Comparison of ENCODE assay signal across 23 mouse cellular contexts in genomic region chr2:93412101-93412500, GRCm38 (mm10). TPM values are rescaled to one million over a fixed set of nuclear protein-coding genes. Genes with fewer than 3 reads are reported as not detected.
DNase-seq lines count a peak whose midpoint lies in the region; ATAC-seq and TF ChIP-seq lines count a peak whose summit lies in the region.
"Had no signal": no experiment of that assay in that cellular context is flagged by ENCODE, and none has a peak within 500 bp of the region (broad histone marks: within the 10 kb centered on the region; RNA-seq: fewer than 3 reads in every experiment).

No protein-coding gene starts in this region.

- H3K4me3 ChIP-seq in kidney, embryonic 14.5 days (ENCODE audit: low read length), result no peak overlapping the region
- no peak overlapping the region for H3K4me3 ChIP-seq in neural tube, embryonic 12.5 days
- no peak overlapping the region for H3K4me3 ChIP-seq in embryonic facial prominence, embryonic 13.5 days
- H3K4me3 ChIP-seq in liver, postnatal 0 days (ENCODE audit: low read depth, low read length), result no peak overlapping the region
- H3K4me3 ChIP-seq: embryonic facial prominence, embryonic 12.5 days; layer of hippocampus, adult 2 months; limb, embryonic 13.5 days; midbrain, embryonic 10.5 days had no signal

- no peaks in the 10 kb centered on the region for H3K27me3 ChIP-seq in kidney, embryonic 14.5 days (ENCODE audit: control insufficient read depth, insufficient read depth, low read length)
- H3K27me3 ChIP-seq in neural tube, embryonic 12.5 days (replicated peaks), result peaks cover 4% of the 10 kb centered on the region; the same call in 1 of the 2 replicates
- H3K27me3 ChIP-seq in embryonic facial prominence, embryonic 13.5 days, result no peaks in the 10 kb centered on the region; the same call in 1 of the 2 replicates
- no peaks in the 10 kb centered on the region for H3K27me3 ChIP-seq in liver, postnatal 0 days (ENCODE audit: insufficient read depth, low read length)

- no peak overlapping the region for H3K4me2 ChIP-seq in kidney, embryonic 14.5 days (replicated peaks; ENCODE audit: low read depth, low read length)
- H3K4me2 ChIP-seq in neural tube, embryonic 12.5 days (replicated peaks), result no peak overlapping the region
- H3K4me2 ChIP-seq in embryonic facial prominence, embryonic 13.5 days, result no peak overlapping the region
- no peak overlapping the region for H3K4me2 ChIP-seq in liver, postnatal 0 days (ENCODE audit: low read depth, low read length)
- H3K4me2 ChIP-seq: embryonic facial prominence, embryonic 12.5 days; heart, embryonic 11.5 days; limb, embryonic 13.5 days; lung, embryonic 14.5 days had no signal

- 43% methylated on average over 4 of the region's 4 CpGs for WGBS in kidney, embryonic 14.5 days
- 61% methylated on average over 4 of the region's 4 CpGs for WGBS in neural tube, embryonic 12.5 days
- 57% methylated on average over 4 of the region's 4 CpGs for WGBS in embryonic facial prominence, embryonic 13.5 days
- WGBS in liver, postnatal 0 days (ENCODE audit: insufficient replicate concordance), result 37% methylated on average over 4 of the region's 4 CpGs

- TF ChIP-seq CTCF in liver, postnatal 0 days (IDR thresholded peaks at IDR 0.05; ENCODE audit: low read depth), result no peak

- no peak for TF ChIP-seq EP300 in liver, postnatal 0 days (IDR thresholded peaks at IDR 0.05; ENCODE audit: low read depth)

- no peak for DNase-seq in kidney, adult 11 months
- DNase-seq in neural tube, embryonic 10.5 days (ENCODE audit: extremely low spot score, low spot score), result no peak
- peak; percentile 25 for DNase-seq in liver, postnatal 0 days
- no peak for DNase-seq in gastrocnemius, postnatal 10 days
- DNase-seq: adrenal gland, adult 8-10 months; cerebellum, adult 8-10 months; forebrain, postnatal 0 days; heart, postnatal 10 days; kidney, adult 2 months; layer of hippocampus, postnatal 36 days; lung, embryonic 14.5 days; right cerebral cortex, postnatal 14 days; spleen, adult 18-20 months had no signal

- H3K9me3 ChIP-seq in kidney, embryonic 14.5 days (ENCODE audit: control insufficient read depth, low read length), result no peaks in the 10 kb centered on the region
- H3K9me3 ChIP-seq in neural tube, embryonic 12.5 days, result no peaks in the 10 kb centered on the region
- no peaks in the 10 kb centered on the region for H3K9me3 ChIP-seq in embryonic facial prominence, embryonic 13.5 days
- H3K9me3 ChIP-seq in liver, postnatal 0 days (ENCODE audit: low read length), result no peaks in the 10 kb centered on the region
- H3K9me3 ChIP-seq: embryonic facial prominence, embryonic 12.5 days; limb, embryonic 13.5 days; midbrain, embryonic 10.5 days had no signal

- peaks cover 16% of the 10 kb centered on the region for H3K4me1 ChIP-seq in kidney, embryonic 14.5 days (ENCODE audit: control insufficient read depth, insufficient read depth, low read length)
- H3K4me1 ChIP-seq in neural tube, embryonic 12.5 days, result peaks cover 19% of the 10 kb centered on the region
- H3K4me1 ChIP-seq in embryonic facial prominence, embryonic 13.5 days, result no peaks in the 10 kb centered on the region
- H3K4me1 ChIP-seq in liver, postnatal 0 days (ENCODE audit: insufficient read depth), result peaks cover 3% of the 10 kb centered on the region; the same call in 1 of the 2 replicates
- H3K4me1 ChIP-seq: embryonic facial prominence, embryonic 12.5 days had no signal

- H3K9ac ChIP-seq in kidney, embryonic 14.5 days (ENCODE audit: low read depth, low read length), result no peak overlapping the region
- 0 out of 2 replicates have a peak overlapping the region, but pooled peaks have one; percentile 14 for H3K9ac ChIP-seq in neural tube, embryonic 12.5 days
- 0 out of 2 replicates have a peak overlapping the region, but pooled peaks have one; percentile 17 for H3K9ac ChIP-seq in embryonic facial prominence, embryonic 13.5 days
- no peak overlapping the region for H3K9ac ChIP-seq in liver, postnatal 0 days (replicated peaks)
- H3K9ac ChIP-seq: embryonic facial prominence, embryonic 12.5 days; forebrain, postnatal 0 days; limb, embryonic 13.5 days; lung, embryonic 14.5 days had no signal

- H3K36me3 ChIP-seq in kidney, embryonic 14.5 days (ENCODE audit: control insufficient read depth, insufficient read depth, low read length), result no peaks in the 10 kb centered on the region
- H3K36me3 ChIP-seq in neural tube, embryonic 12.5 days, result no peaks in the 10 kb centered on the region
- no peaks in the 10 kb centered on the region for H3K36me3 ChIP-seq in embryonic facial prominence, embryonic 13.5 days
- H3K36me3 ChIP-seq in liver, postnatal 0 days (replicated peaks; ENCODE audit: insufficient read depth, low read length), result no peaks in the 10 kb centered on the region
- H3K36me3 ChIP-seq: embryonic facial prominence, embryonic 12.5 days; limb, embryonic 13.5 days; midbrain, embryonic 10.5 days had no signal

- no peak for ATAC-seq in kidney, embryonic 14.5 days (ENCODE audit: low FRiP score, low TSS enrichment)
- ATAC-seq in neural tube, embryonic 12.5 days (ENCODE audit: low FRiP score, low read depth), result no peak
- ATAC-seq in embryonic facial prominence, embryonic 13.5 days (ENCODE audit: insufficient number of reproducible peaks, insufficient read depth, low FRiP score, low TSS enrichment, low read depth), result no peak
- peak; percentile 49; the same call in 1 of the 2 replicates for ATAC-seq in liver, postnatal 0 days
- ATAC-seq in monocyte, adult 5-6 weeks (replicated peaks; ENCODE audit: insufficient number of reproducible peaks, low FRiP score, low TSS enrichment, poor library complexity, severe bottlenecking), result no peak
- ATAC-seq: forebrain, postnatal 0 days had no signal

- peak overlapping the region; percentile 43; the same call in 1 of the 2 replicates for H3K27ac ChIP-seq in kidney, embryonic 14.5 days (ENCODE audit: low read depth, low read length)
- H3K27ac ChIP-seq in neural tube, embryonic 12.5 days, result no peak overlapping the region
- no peak overlapping the region for H3K27ac ChIP-seq in embryonic facial prominence, embryonic 13.5 days
- no peak overlapping the region for H3K27ac ChIP-seq in liver, postnatal 0 days (ENCODE audit: low read depth)
- H3K27ac ChIP-seq: embryonic facial prominence, embryonic 12.5 days; layer of hippocampus, adult 2 months; limb, embryonic 13.5 days; macrophage had no signal

RNA-seq across cellular contexts. Expression of gene Cd82, which starts 50.8 kb away (rescaled TPM):
- polyA plus RNA-seq in kidney, embryonic 14.5 days (2014; fragmentation: Nextera tagmentation; extraction: Ambion mirVana), result 17.4 and 27.4 TPM in 2 replicates
- polyA plus RNA-seq in neural tube, embryonic 12.5 days (2016; fragmentation: Nextera tagmentation; extraction: Ambion mirVana), result 15.2 and 16.1 TPM in 2 replicates
- polyA plus RNA-seq in embryonic facial prominence, embryonic 13.5 days (2015; fragmentation: Nextera tagmentation; extraction: Ambion mirVana), result 34.8 and 40.4 TPM in 2 replicates
- polyA plus RNA-seq in liver, postnatal 0 days (2015; fragmentation: Nextera tagmentation; extraction: Ambion mirVana), result 81.0 and 87.7 TPM in 2 replicates
- total RNA-seq in gastrocnemius, postnatal 10 days (2021), result 10 to 100 TPM; 36.7 to 43.8 TPM
- 197 to 239 TPM (median 203 TPM) in 3 replicates for total RNA-seq in monocyte, adult 5-6 weeks (2017)

Comparison
In these comparisons a context has a peak if more than half of its experiments do, and no peak if none do; other contexts are left out.
1. H3K9ac ChIP-seq: peak in neural tube, embryonic 12.5 days (single experiment) and embryonic facial prominence, embryonic 13.5 days (single experiment); none in kidney, embryonic 14.5 days (single experiment) and liver, postnatal 0 days (single experiment).